Comparison of ENCODE assay signal across 21 mouse cellular contexts in genomic region chr19:29497874-29498273, GRCm38 (mm10). TPM values are rescaled to one million over a fixed set of nuclear protein-coding genes. Genes with fewer than 3 reads are reported as not detected.
DNase-seq lines count a peak whose midpoint lies in the region; ATAC-seq lines count a peak whose summit lies in the region.
"Had no signal": no experiment of that assay in that cellular context is flagged by ENCODE, and none has a peak within 500 bp of the region (broad histone marks: within the 10 kb centered on the region; RNA-seq: fewer than 3 reads in every experiment).

No protein-coding gene starts in this region.

- intact Hi-C loops in heart, postnatal 14 days (cut with DNase I), result no loop called here

- 30% methylated on average over 7 of the region's 7 CpGs for WGBS in liver, embryonic 13.5 days (ENCODE audit: insufficient replicate concordance)
- WGBS in intestine, embryonic 16.5 days, result 69% methylated on average over 7 of the region's 7 CpGs

- H3K9ac ChIP-seq in liver, embryonic 13.5 days, result no peak overlapping the region; the same call in 1 of the 2 replicates
- H3K9ac ChIP-seq in intestine, embryonic 16.5 days (ENCODE audit: low read depth, low read length), result no peak overlapping the region
- H3K9ac ChIP-seq: hindbrain, embryonic 14.5 days; limb, embryonic 12.5 days; neural tube, embryonic 13.5 days had no signal

- peak overlapping the region; percentile 43; the same call in 1 of the 2 replicates for H3K27ac ChIP-seq in brown adipose tissue, adult 24 weeks (replicated peaks; ENCODE audit: low read depth, low read length)
- peak overlapping the region; percentile 69 for H3K27ac ChIP-seq in liver, embryonic 13.5 days
- H3K27ac ChIP-seq in intestine, embryonic 16.5 days (ENCODE audit: low read length), result no peak overlapping the region
- H3K27ac ChIP-seq: heart, embryonic 10.5 days; hindbrain, embryonic 14.5 days; kidney, postnatal 0 days; limb, embryonic 12.5 days; neural tube, embryonic 13.5 days had no signal

- no peaks in the 10 kb centered on the region for H3K9me3 ChIP-seq in liver, embryonic 13.5 days (replicated peaks)
- no peaks in the 10 kb centered on the region for H3K9me3 ChIP-seq in intestine, embryonic 16.5 days (ENCODE audit: control insufficient read depth, low read length)
- H3K9me3 ChIP-seq: heart, embryonic 10.5 days; limb, embryonic 12.5 days; neural tube, embryonic 13.5 days had no signal

- no peaks in the 10 kb centered on the region for H3K27me3 ChIP-seq in liver, embryonic 13.5 days
- H3K27me3 ChIP-seq in intestine, embryonic 16.5 days (replicated peaks; ENCODE audit: control insufficient read depth, insufficient read depth, low read length), result no peaks in the 10 kb centered on the region
- H3K27me3 ChIP-seq: CH12.LX; limb, embryonic 12.5 days; neural tube, embryonic 13.5 days had no signal

- no peaks in the 10 kb centered on the region for H3K36me3 ChIP-seq in liver, embryonic 13.5 days
- H3K36me3 ChIP-seq in intestine, embryonic 16.5 days (ENCODE audit: control insufficient read depth, insufficient read depth, low read length), result no peaks in the 10 kb centered on the region
- H3K36me3 ChIP-seq: heart, embryonic 10.5 days; limb, embryonic 12.5 days; neural tube, embryonic 13.5 days had no signal

- no peak overlapping the region for H3K4me3 ChIP-seq in brown adipose tissue, adult 24 weeks (ENCODE audit: insufficient read depth, low read depth, low read length)
- no peak overlapping the region for H3K4me3 ChIP-seq in liver, embryonic 13.5 days (replicated peaks)
- H3K4me3 ChIP-seq in intestine, embryonic 16.5 days (ENCODE audit: low read length), result no peak overlapping the region
- H3K4me3 ChIP-seq: heart, embryonic 10.5 days; limb, embryonic 12.5 days; neural tube, embryonic 13.5 days had no signal

- H3K4me2 ChIP-seq in liver, embryonic 13.5 days, result peak overlapping the region; percentile 31
- H3K4me2 ChIP-seq in intestine, embryonic 16.5 days (ENCODE audit: low read depth, low read length), result no peak overlapping the region
- H3K4me2 ChIP-seq: hindbrain, embryonic 14.5 days; limb, embryonic 12.5 days; neural tube, embryonic 13.5 days had no signal

- DNase-seq in CD4-positive, CD25-positive, alpha-beta regulatory T cell, adult 2 months (ENCODE audit: low read depth, low spot score), result peak; percentile 34
- no peak for DNase-seq in liver, embryonic 13.5 days
- no peak for DNase-seq in heart, postnatal 14 days
- no peak for DNase-seq in retina, embryonic 14.5 days (ENCODE audit: low spot score)
- DNase-seq: adrenal gland, postnatal 14 days; cerebellum, adult 8-10 months; embryo, embryonic 11 days; gastrocnemius, postnatal 10 days; right cerebral cortex, postnatal 25 days; thymus, postnatal 25 days had no signal

- H3K4me1 ChIP-seq in brown adipose tissue, adult 24 weeks (ENCODE audit: control insufficient read depth, insufficient read depth, insufficient read length, low read length), result peaks cover 10% of the 10 kb centered on the region
- peaks cover 48% of the 10 kb centered on the region for H3K4me1 ChIP-seq in liver, embryonic 13.5 days (replicated peaks)
- peaks cover 14% of the 10 kb centered on the region for H3K4me1 ChIP-seq in intestine, embryonic 16.5 days (ENCODE audit: control insufficient read depth, insufficient read depth, low read length)
- H3K4me1 ChIP-seq: limb, embryonic 12.5 days; neural tube, embryonic 13.5 days had no signal

- no peak for ATAC-seq in CD4-positive, CD25-positive, alpha-beta regulatory T cell, adult 4 months
- ATAC-seq in liver, embryonic 13.5 days (ENCODE audit: low read depth), result peak; percentile 74
- ATAC-seq in megakaryocyte progenitor cell, adult 5-6 weeks (replicated peaks; ENCODE audit: poor library complexity), result peak; percentile 70
- ATAC-seq in intestine, embryonic 16.5 days, result no peak
- ATAC-seq: intestine, postnatal 0 days had no signal

RNA-seq across cellular contexts. Expression of gene Ric1, which starts 24.2 kb away (rescaled TPM):
- polyA plus RNA-seq in CD4-positive, CD25-positive, alpha-beta regulatory T cell, adult 4 months (2017; shearing (Covaris generic)), result 10 to 100 TPM in 1 of 2 experiments, 1 to 10 TPM in 1; 6.3 to 12.6 TPM
- polyA plus RNA-seq in brown adipose tissue, adult 24 weeks (2012; ENCODE audit: insufficient read depth, insufficient read length, missing spikeins), result 21.6 and 23.3 TPM in 2 replicates
- 3.4 and 3.6 TPM in 2 replicates for polyA plus RNA-seq in liver, embryonic 13.5 days (2015; fragmentation: Nextera tagmentation; extraction: Ambion mirVana)
- 14.1 and 19.0 TPM in 2 replicates for total RNA-seq in megakaryocyte progenitor cell, adult 5-6 weeks (2015)
- 20.5 and 21.6 TPM in 2 replicates for total RNA-seq in megakaryocyte progenitor cell, adult 5-6 weeks (2017)
- polyA plus RNA-seq in intestine, embryonic 16.5 days (2015; fragmentation: Nextera tagmentation; extraction: Ambion mirVana), result 8.0 and 9.0 TPM in 2 replicates
- 10 to 100 TPM; 27.3 to 30.8 TPM for total RNA-seq in heart, postnatal 14 days (2021)

Comparison
In these comparisons a context has a peak if more than half of its experiments do, and no peak if none do; other contexts are left out.
1. ATAC-seq: peak in liver, embryonic 13.5 days (single experiment) and megakaryocyte progenitor cell, adult 5-6 weeks (single experiment); none in CD4-positive, CD25-positive, alpha-beta regulatory T cell, adult 4 months (single experiment) and intestine, embryonic 16.5 days (single experiment).